Mouse (Mus musculus) megakaryocyte, embryonic 14.5 days (primary cell): ENCODE results near the gene Cd160.

Source experiments
- FLI1 ChIP-seq: IDR thresholded peaks from 2 replicates; pipeline ENCODE4 v1.6.1; 2012; ENCODE audit warnings: low read length, inconsistent platforms, mixed read lengths
- GATA1 ChIP-seq: IDR thresholded peaks from 3 replicates; pipeline ENCODE4 v1.6.1; 2012; ENCODE audit warnings: mixed read lengths, low read length, inconsistent platforms, borderline replicate concordance

GRCm38 (mm10) chr3:96757691-96758090, 71.5 kb downstream of the Cd160 start:
- no peak for TF ChIP-seq FLI1
- no peak for TF ChIP-seq GATA1
